In the genomic region with DNA sequence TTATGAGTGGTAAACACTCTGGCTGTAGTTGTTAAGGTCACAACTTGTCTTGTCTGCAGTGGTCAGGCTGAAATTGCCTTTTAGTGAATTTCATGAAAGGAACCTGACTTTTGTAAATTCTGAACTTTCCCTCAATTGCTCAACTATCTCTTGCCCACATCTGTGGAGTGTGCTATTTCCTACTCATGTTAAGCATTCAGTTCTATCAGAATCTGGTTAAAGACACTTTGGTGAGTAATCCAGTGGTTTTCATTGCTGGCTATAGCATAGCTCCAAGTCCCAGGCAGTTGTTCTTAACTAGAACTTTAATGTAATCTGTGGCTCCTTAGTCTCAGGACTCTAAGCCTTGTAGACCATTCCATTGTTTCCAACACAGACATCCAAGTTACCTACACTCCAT, we compare ENCODE assay signal across 14 mouse cellular contexts.
"Had no signal": no experiment of that assay in that cellular context is flagged by ENCODE, and none has a peak within 500 bp of the region (broad histone marks: within the 10 kb centered on the region; RNA-seq: fewer than 3 reads in every experiment).

No protein-coding gene starts in this region.

- H3K9ac ChIP-seq: kidney, embryonic 15.5 days; limb, embryonic 13.5 days; lung, embryonic 14.5 days had no signal

- H3K27me3 ChIP-seq: kidney, embryonic 15.5 days; limb, embryonic 13.5 days; megakaryocyte, embryonic 14.5 days had no signal

- H3K4me3 ChIP-seq: kidney, embryonic 15.5 days; limb, embryonic 13.5 days; megakaryocyte, embryonic 14.5 days had no signal

- H3K9me3 ChIP-seq: kidney, embryonic 15.5 days; limb, embryonic 13.5 days; megakaryocyte, embryonic 14.5 days had no signal

- H3K27ac ChIP-seq: kidney, embryonic 15.5 days; limb, embryonic 13.5 days had no signal

- DNase-seq: kidney, adult 18-20 months; kidney, postnatal 14 days; layer of hippocampus, postnatal 36 days; left cerebral cortex, postnatal 4 days; lung, embryonic 14.5 days; lung, postnatal 10 days; lung, postnatal 4 days; right cerebral cortex, postnatal 14 days had no signal

- H3K36me3 ChIP-seq: kidney, embryonic 15.5 days; limb, embryonic 13.5 days had no signal

- H3K4me2 ChIP-seq: kidney, embryonic 15.5 days; limb, embryonic 13.5 days; liver, embryonic 11.5 days; lung, embryonic 14.5 days; midbrain, embryonic 11.5 days had no signal

- H3K4me1 ChIP-seq: kidney, embryonic 15.5 days had no signal

- ATAC-seq: midbrain, embryonic 16.5 days had no signal
